Mouse (Mus musculus): ENCODE results near the gene Ust.

Ust gene

GRCm38 (mm10) chr10:8226650-8227049, 292.0 kb downstream of the Ust start:
- no peak for DNase-seq (ENCODE audit: low spot score in 2 of 2)

- no peak for DNase-seq (ENCODE audit: low spot score in 2 of 2)
Observed at GRCm38 (mm10) chr10:8224641-8225040, 294.0 kb downstream of the Ust start.

GRCm38 (mm10) chr10:8224046-8224445, 294.6 kb downstream of the Ust start:
- DNase-seq (ENCODE audit: low spot score in 2 of 2) = no peak

- DNase-seq (ENCODE audit: low spot score in 2 of 2) = no peak
Observed at GRCm38 (mm10) chr10:8216946-8217345, 301.7 kb downstream of the Ust start.

GRCm38 (mm10) chr10:8215181-8215580, 303.4 kb downstream of the Ust start:
- DNase-seq (ENCODE audit: low spot score in 2 of 2) = no peak

- no peak for DNase-seq (ENCODE audit: low spot score in 2 of 2)
Observed at GRCm38 (mm10) chr10:8213906-8214421, 304.7 kb downstream of the Ust start.

GRCm38 (mm10) chr10:8213266-8213905, 305.2 kb downstream of the Ust start:
- no peak for DNase-seq (ENCODE audit: low spot score in 2 of 2)

GRCm38 (mm10) chr10:8212611-8213226, 305.9 kb downstream of the Ust start:
- DNase-seq (ENCODE audit: low spot score in 2 of 2) = no peak

GRCm38 (mm10) chr10:8211694-8212093, 306.9 kb downstream of the Ust start:
- no peak for DNase-seq (ENCODE audit: low spot score in 2 of 2)

- no peak for DNase-seq (ENCODE audit: low spot score in 2 of 2)
Observed at GRCm38 (mm10) chr10:8210366-8210765, 308.3 kb downstream of the Ust start.

GRCm38 (mm10) chr10:8207358-8207757, 311.3 kb downstream of the Ust start:
- DNase-seq (ENCODE audit: low spot score in 2 of 2) = no peak

- DNase-seq (ENCODE audit: low spot score in 2 of 2) = no peak
Observed at GRCm38 (mm10) chr10:8203681-8204080, 314.9 kb downstream of the Ust start.

- DNase-seq (ENCODE audit: low spot score in 2 of 2) = no peak
Observed at GRCm38 (mm10) chr10:8199816-8200215, 318.8 kb downstream of the Ust start.

GRCm38 (mm10) chr10:8199026-8199756, 319.4 kb downstream of the Ust start:
- DNase-seq (ENCODE audit: low spot score in 2 of 2) = no peak

GRCm38 (mm10) chr10:8197661-8198060, 321.0 kb downstream of the Ust start:
- no peak for DNase-seq (ENCODE audit: low spot score in 2 of 2)

GRCm38 (mm10) chr10:8196300-8196699, 322.3 kb downstream of the Ust start:
- peak; percentile 83 to 85 for DNase-seq (ENCODE audit: low spot score in 2 of 2)

GRCm38 (mm10) chr10:8195730-8196129, 322.9 kb downstream of the Ust start:
- no peak for DNase-seq (ENCODE audit: low spot score in 2 of 2)

GRCm38 (mm10) chr10:8189331-8189981, 329.2 kb downstream of the Ust start:
- no peak for DNase-seq (ENCODE audit: low spot score in 2 of 2)

- DNase-seq (ENCODE audit: low spot score in 2 of 2) = no peak
Observed at GRCm38 (mm10) chr10:8185586-8185985, 333.0 kb downstream of the Ust start.

GRCm38 (mm10) chr10:8184711-8185110, 333.9 kb downstream of the Ust start:
- DNase-seq (ENCODE audit: low spot score in 2 of 2) = no peak

GRCm38 (mm10) chr10:8183171-8183570, 335.5 kb downstream of the Ust start:
- no peak for DNase-seq (ENCODE audit: low spot score in 2 of 2)

GRCm38 (mm10) chr10:8181596-8182185, 336.9 kb downstream of the Ust start:
- DNase-seq (ENCODE audit: low spot score in 2 of 2) = no peak

Measured in right cerebral cortex, adult 2 months (tissue).